Mouse (Mus musculus) liver, embryonic 14.5 days (tissue): ENCODE measurements around the gene Ccdc102a.

Source experiments
- CTCF ChIP-seq: IDR thresholded peaks from 2 replicates; pipeline ENCODE4 v1.5.1; 2016; ENCODE audit warnings: antibody characterized with exemption, low read depth, control low read depth
- EP300 ChIP-seq: IDR thresholded peaks from 2 replicates; pipeline ENCODE4 v1.6.1; 2016; ENCODE audit warnings: antibody characterized with exemption, low read depth

- TF ChIP-seq CTCF: no peak
- no peak for TF ChIP-seq EP300
Measured at GRCm38 (mm10) chr8:94914256-94914655, 3.6 kb downstream of the Ccdc102a start.
